Mouse (Mus musculus): ENCODE measurements around the gene Wnt5b. TPM values are rescaled to one million over a fixed set of nuclear protein-coding genes. Genes with fewer than 3 reads are reported as not detected.

Gene Wnt5b
- polyA plus RNA-seq, 1 experiment = 1.9 TPM

DNA sequence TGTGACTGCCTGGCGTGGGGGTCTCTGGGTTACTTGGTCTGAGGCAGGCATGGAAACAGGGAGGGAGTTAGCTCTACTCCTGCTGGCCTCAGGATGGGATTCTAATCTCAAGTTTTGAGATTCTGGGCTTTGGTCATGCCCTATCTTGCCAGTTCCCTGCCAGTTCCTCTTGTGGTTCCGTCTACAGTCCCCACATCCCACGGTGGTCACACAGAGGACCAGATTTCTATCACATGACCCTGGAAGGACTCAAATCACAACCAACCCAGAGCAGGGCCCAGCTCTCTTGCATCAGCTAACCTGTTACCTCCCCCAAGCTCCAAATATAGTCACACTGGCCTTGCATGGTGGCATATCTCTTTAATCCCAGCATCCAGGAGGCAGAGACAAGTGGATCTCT, 14.5 kb downstream of the Wnt5b start:
- TF ChIP-seq POLR2A (IDR thresholded peaks at IDR 0.05; ENCODE audit: extremely low read depth, insufficient read depth, low read length) (no peak), CTCF (IDR thresholded peaks at IDR 0.05; ENCODE audit: extremely low read depth, insufficient read depth, low read length) (no peak)
- Histone ChIP-seq H3K4me3 (ENCODE audit: insufficient read depth, low read length) (no peak overlapping the region), H3K27ac (ENCODE audit: insufficient read depth, low read length) (no peak overlapping the region), H3K4me1 (ENCODE audit: control insufficient read depth, insufficient read depth, low read length) (no peaks in the 10 kb centered on the region)

- Histone ChIP-seq H3K27ac (ENCODE audit: insufficient read depth, low read length) (no peak overlapping the region), H3K4me1 (ENCODE audit: control insufficient read depth, insufficient read depth, low read length) (peaks cover 5% of the 10 kb centered on the region), H3K4me3 (ENCODE audit: insufficient read depth, low read length) (no peak overlapping the region)
- TF ChIP-seq CTCF (IDR thresholded peaks at IDR 0.05; ENCODE audit: extremely low read depth, insufficient read depth, low read length) (no peak), POLR2A (IDR thresholded peaks at IDR 0.05; ENCODE audit: extremely low read depth, insufficient read depth, low read length) (no peak)
Observed at GRCm38 (mm10) chr6:119526498-119526897, 17.6 kb downstream of the Wnt5b start.

DNA sequence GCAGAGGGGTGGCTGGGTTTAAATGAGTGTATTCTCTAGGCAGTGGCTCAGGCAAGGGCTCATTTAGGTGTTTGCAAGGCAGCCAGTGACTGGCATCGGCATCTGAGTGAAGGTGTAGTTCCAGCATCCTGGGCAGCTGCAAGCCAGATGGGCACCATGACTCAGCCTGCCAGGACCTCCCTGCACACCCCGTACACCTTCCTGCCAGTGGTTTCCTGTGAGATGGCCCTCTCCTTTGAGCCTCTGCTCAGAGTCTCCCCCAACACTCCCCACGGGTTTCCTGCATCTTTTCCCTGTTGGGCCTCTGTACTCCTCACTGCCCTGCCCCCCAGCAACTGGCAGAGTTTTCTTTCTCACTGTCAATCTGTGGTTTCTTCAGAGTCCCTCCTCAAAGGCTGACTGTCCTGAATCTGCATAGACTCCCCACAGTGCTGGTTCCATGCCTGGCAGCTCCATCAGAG, 22.2 kb downstream of the Wnt5b start:
- no peak overlapping the region for H3K4me3 ChIP-seq (ENCODE audit: insufficient read depth, low read length)
- no peak overlapping the region for H3K27ac ChIP-seq (ENCODE audit: insufficient read depth, low read length)
- no peak for TF ChIP-seq POLR2A (IDR thresholded peaks at IDR 0.05; ENCODE audit: extremely low read depth, insufficient read depth, low read length)
- TF ChIP-seq CTCF (IDR thresholded peaks at IDR 0.05; ENCODE audit: extremely low read depth, insufficient read depth, low read length) = no peak
- peaks cover 5% of the 10 kb centered on the region for H3K4me1 ChIP-seq (ENCODE audit: control insufficient read depth, insufficient read depth, low read length)

DNA sequence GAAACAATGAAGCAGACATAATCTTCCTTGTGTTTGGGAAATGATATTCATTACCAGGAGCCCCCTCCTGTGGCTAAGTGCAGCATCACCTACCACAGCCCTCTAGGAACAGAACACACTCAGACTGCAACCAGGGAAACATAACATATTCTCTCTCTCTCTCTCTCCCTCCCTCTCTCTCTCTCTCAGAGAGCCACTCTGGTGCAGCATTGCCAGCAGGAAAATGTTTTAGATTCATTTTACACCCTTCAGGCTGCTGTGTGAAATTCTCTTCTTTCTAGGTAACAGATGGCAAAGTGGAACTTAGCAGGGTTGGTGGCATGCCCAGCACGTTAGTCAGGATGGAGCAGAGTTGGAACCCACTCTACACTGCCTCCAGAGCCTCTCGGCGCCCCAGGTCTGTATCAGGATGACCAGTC, 22.7 kb downstream of the Wnt5b start:
- Histone ChIP-seq H3K4me3 (ENCODE audit: insufficient read depth, low read length) (no peak overlapping the region), H3K27ac (ENCODE audit: insufficient read depth, low read length) (no peak overlapping the region), H3K4me1 (ENCODE audit: control insufficient read depth, insufficient read depth, low read length) (peaks cover 5% of the 10 kb centered on the region)
- TF ChIP-seq CTCF (IDR thresholded peaks at IDR 0.05; ENCODE audit: extremely low read depth, insufficient read depth, low read length) = 0 out of 2 replicates have a peak, but pooled peaks have one; percentile 12
- TF ChIP-seq POLR2A (IDR thresholded peaks at IDR 0.05; ENCODE audit: extremely low read depth, insufficient read depth, low read length) = no peak

GRCm38 (mm10) chr6:119520731-119521130, 23.4 kb downstream of the Wnt5b start:
- Histone ChIP-seq H3K4me1 (ENCODE audit: control insufficient read depth, insufficient read depth, low read length) (peaks cover 5% of the 10 kb centered on the region), H3K4me3 (ENCODE audit: insufficient read depth, low read length) (no peak overlapping the region), H3K27ac (ENCODE audit: insufficient read depth, low read length) (no peak overlapping the region)
- TF ChIP-seq CTCF (IDR thresholded peaks at IDR 0.05; ENCODE audit: extremely low read depth, insufficient read depth, low read length) (no peak), POLR2A (IDR thresholded peaks at IDR 0.05; ENCODE audit: extremely low read depth, insufficient read depth, low read length) (no peak)

- TF ChIP-seq POLR2A (IDR thresholded peaks at IDR 0.05; ENCODE audit: extremely low read depth, insufficient read depth, low read length) (no peak), CTCF (IDR thresholded peaks at IDR 0.05; ENCODE audit: extremely low read depth, insufficient read depth, low read length) (no peak)
- Histone ChIP-seq H3K27ac (ENCODE audit: insufficient read depth, low read length) (no peak overlapping the region), H3K4me1 (ENCODE audit: control insufficient read depth, insufficient read depth, low read length) (no peaks in the 10 kb centered on the region), H3K4me3 (ENCODE audit: insufficient read depth, low read length) (no peak overlapping the region)
Observed at GRCm38 (mm10) chr6:119514085-119514484, 30.1 kb downstream of the Wnt5b start.

DNA sequence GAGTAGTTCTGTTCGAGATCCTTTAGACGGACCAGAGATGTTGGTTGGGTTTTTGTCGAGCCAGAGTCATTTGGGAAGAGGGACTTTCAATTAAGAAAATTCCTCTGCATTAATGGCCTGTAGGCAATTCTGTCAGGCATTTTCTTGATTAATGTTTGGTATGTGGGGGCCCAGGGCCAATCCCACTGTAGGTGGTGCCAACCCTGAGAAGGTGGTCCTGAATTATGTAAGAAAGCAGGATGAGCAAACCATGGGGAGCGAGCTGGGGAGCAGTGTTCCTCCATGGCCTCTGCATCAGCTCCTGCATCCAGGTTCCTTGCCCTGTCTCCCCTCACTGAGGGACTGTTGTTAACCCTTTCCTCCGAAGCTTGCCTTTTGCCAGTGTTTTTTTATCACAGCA, 30.7 kb downstream of the Wnt5b start:
- no peaks in the 10 kb centered on the region for H3K4me1 ChIP-seq (ENCODE audit: control insufficient read depth, insufficient read depth, low read length)

DNA sequence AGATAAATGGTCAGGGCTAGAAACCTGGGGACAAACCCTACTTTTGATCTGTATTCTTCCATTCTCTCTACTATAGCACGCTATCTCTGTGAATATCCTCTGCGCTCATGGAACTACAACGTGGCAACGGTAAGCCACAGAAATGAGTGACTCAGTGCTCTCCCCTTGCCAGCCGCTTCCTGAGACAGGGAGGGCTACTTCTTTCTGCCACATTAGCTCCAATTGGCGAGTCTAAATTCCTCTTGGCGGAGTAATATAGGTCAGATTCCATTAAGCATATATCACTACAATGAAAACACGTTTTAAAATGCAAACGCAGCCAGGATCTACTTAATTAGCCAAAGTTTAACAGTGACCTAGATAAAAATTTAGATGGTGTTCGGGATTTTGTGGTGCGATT, 31.4 kb downstream of the Wnt5b start:
- H3K4me3 ChIP-seq (ENCODE audit: insufficient read depth, low read length) = no peak overlapping the region
- no peak overlapping the region for H3K27ac ChIP-seq (ENCODE audit: insufficient read depth, low read length)
- no peaks in the 10 kb centered on the region for H3K4me1 ChIP-seq (ENCODE audit: control insufficient read depth, insufficient read depth, low read length)
- TF ChIP-seq POLR2A (IDR thresholded peaks at IDR 0.05; ENCODE audit: extremely low read depth, insufficient read depth, low read length) (no peak), CTCF (IDR thresholded peaks at IDR 0.05; ENCODE audit: extremely low read depth, insufficient read depth, low read length) (no peak)

More for the DNA sequence above, 30.7 kb downstream of the Wnt5b start:
- TF ChIP-seq POLR2A (IDR thresholded peaks at IDR 0.05; ENCODE audit: extremely low read depth, insufficient read depth, low read length) = no peak
- no peak for TF ChIP-seq CTCF (IDR thresholded peaks at IDR 0.05; ENCODE audit: extremely low read depth, insufficient read depth, low read length)
- no peak overlapping the region for H3K4me3 ChIP-seq (ENCODE audit: insufficient read depth, low read length)
- no peak overlapping the region for H3K27ac ChIP-seq (ENCODE audit: insufficient read depth, low read length)

GRCm38 (mm10) chr6:119509437-119510037, 34.6 kb downstream of the Wnt5b start:
- Histone ChIP-seq H3K4me1 (ENCODE audit: control insufficient read depth, insufficient read depth, low read length) (no peaks in the 10 kb centered on the region), H3K27ac (ENCODE audit: insufficient read depth, low read length) (no peak overlapping the region), H3K4me3 (ENCODE audit: insufficient read depth, low read length) (no peak overlapping the region)
- TF ChIP-seq POLR2A (IDR thresholded peaks at IDR 0.05; ENCODE audit: extremely low read depth, insufficient read depth, low read length) (no peak), CTCF (IDR thresholded peaks at IDR 0.05; ENCODE audit: extremely low read depth, insufficient read depth, low read length) (no peak)

DNA sequence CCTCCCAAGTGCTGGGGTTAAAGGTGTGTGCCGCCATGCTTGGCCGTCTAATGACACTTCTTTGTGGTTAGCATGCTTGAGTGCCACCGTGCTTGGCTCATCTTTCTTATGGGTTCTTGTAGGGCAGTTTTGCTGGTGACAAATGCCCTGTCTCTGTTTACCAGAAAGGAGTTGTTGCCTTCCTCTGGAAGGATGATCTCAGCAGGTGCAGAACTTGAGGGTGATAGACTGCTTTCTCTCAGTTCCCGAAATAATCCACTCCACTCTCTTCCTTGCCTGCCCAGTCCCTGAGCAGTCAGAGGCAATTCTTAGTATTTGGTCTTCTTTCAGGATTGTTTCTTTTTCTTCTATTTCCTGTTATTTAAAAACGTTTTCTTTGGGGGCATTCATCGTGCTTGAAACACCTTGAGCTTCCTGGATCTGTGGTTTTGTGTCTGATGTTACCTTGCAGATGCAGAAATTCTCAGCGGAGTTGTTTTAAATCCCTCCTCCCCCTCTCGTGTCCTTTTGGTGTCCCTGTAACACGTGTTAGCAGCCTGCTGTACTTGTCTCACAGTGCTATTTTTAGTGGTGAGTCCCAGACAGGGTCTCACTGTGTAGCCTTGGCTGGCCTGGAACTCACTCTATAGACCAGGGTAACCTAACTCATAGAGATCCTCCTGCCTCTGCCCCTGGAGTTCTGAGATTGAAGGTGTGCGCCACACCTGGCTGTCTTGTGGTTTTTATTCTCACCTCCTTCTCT, 35.3 kb downstream of the Wnt5b start:
- no peak overlapping the region for H3K4me3 ChIP-seq (ENCODE audit: insufficient read depth, low read length)
- no peak for TF ChIP-seq POLR2A (IDR thresholded peaks at IDR 0.05; ENCODE audit: extremely low read depth, insufficient read depth, low read length)
- TF ChIP-seq CTCF (IDR thresholded peaks at IDR 0.05; ENCODE audit: extremely low read depth, insufficient read depth, low read length) = no peak
- H3K27ac ChIP-seq (ENCODE audit: insufficient read depth, low read length) = no peak overlapping the region
- no peaks in the 10 kb centered on the region for H3K4me1 ChIP-seq (ENCODE audit: control insufficient read depth, insufficient read depth, low read length)
